Mouse (Mus musculus) forebrain, postnatal 0 days (tissue): ENCODE measurements around the gene Usp7. TPM values are rescaled to one million over a fixed set of nuclear protein-coding genes. Genes with fewer than 3 reads are reported as not detected.

Experiments
- ATAC-seq: fragments of 200-750 bp; cut with Nextera tagmentation; 2 replicates; pipeline ENCODE4 v1.8.0; 2017; ENCODE audit warnings: mild to moderate bottlenecking, moderate library complexity
- DNase-seq: peaks from one replicate; pipeline ENCODE4 v3.0.0-alpha.2; 2015
- H3K27ac ChIP-seq: fragments of 300-500 bp; sonication (generic); 2 replicates; pipeline ENCODE4 v1.5.1; 2014; ENCODE audit warnings: low read depth, mild to moderate bottlenecking, antibody characterized with exemption, low read length, moderate library complexity, mixed read lengths
- H3K27me3 ChIP-seq: fragments of 300-500 bp; sonication (generic); 2 replicates; pipeline ENCODE4 v1.6.1; 2014; ENCODE audit warnings: mild to moderate bottlenecking, low read length, mixed read lengths; ENCODE audit not compliant: insufficient read depth
- H3K36me3 ChIP-seq: fragments of 300-500 bp; sonication (generic); 2 replicates; pipeline ENCODE4 v1.6.1; 2014; ENCODE audit warnings: mild to moderate bottlenecking, moderate library complexity; ENCODE audit not compliant: insufficient read depth
- H3K4me1 ChIP-seq: fragments of 300-500 bp; sonication (generic); 2 replicates; pipeline ENCODE4 v1.6.1; 2014; ENCODE audit warnings: antibody characterized with exemption; ENCODE audit not compliant: insufficient read depth
- H3K4me2 ChIP-seq: fragments of 300-500 bp; sonication (generic); 2 replicates; pipeline ENCODE4 v1.6.1; 2014; ENCODE audit warnings: low read depth, mild to moderate bottlenecking, moderate library complexity
- H3K4me3 ChIP-seq: fragments of 300-500 bp; sonication (generic); 2 replicates; pipeline ENCODE4 v1.5.1; 2014; ENCODE audit warnings: low read depth, low read length, mixed read lengths
- H3K9ac ChIP-seq: fragments of 300-500 bp; sonication (generic); 2 replicates; pipeline ENCODE4 v1.6.1; 2014; ENCODE audit warnings: mild to moderate bottlenecking
- H3K9me3 ChIP-seq: fragments of 300-500 bp; sonication (generic); 2 replicates; pipeline ENCODE4 v1.6.1; 2016; ENCODE audit warnings: low read length
- CTCF ChIP-seq: sonication (generic); IDR thresholded peaks from 2 replicates; pipeline ENCODE4 v1.5.1; 2016; ENCODE audit warnings: antibody characterized with exemption, control low read depth, low read depth
- WGBS: fragments of 180-500 bp; shearing (Covaris S2); extraction: QIAGEN DNeasy Blood & Tissue Kit; methylation state at CpG from one replicate; pipeline ENCODE4 v1.1.7; 2014; 5-methylcytosine and 5-hydroxymethylcytosine counted together
- polyA plus RNA-seq: library from polyadenylated mRNA; unstranded; fragments of >200 nt; fragmentation: Nextera tagmentation; extraction: Ambion mirVana; gene quantifications from 2 replicates; pipeline ENCODE4 v1.2.1, GENCODE M21; 2015
- total RNA-seq: library from RNA; depleted of rRNA; stranded (reverse); fragments of >200 nt; gene quantifications from 2 replicates; pipeline ENCODE4 v1.2.3, GENCODE M21; 2014

Usp7 gene
- total and polyA plus RNA-seq, 2 experiments from 2014 or later: 18.9 to 200 TPM

- WGBS: 84% methylated on average over 16 of the region's 16 CpGs
- H3K27ac ChIP-seq: no peak overlapping the region
These were observed 8.8 kb downstream of the Usp7 start for GRCm38 (mm10) chr16:8783198-8783913.

DNA sequence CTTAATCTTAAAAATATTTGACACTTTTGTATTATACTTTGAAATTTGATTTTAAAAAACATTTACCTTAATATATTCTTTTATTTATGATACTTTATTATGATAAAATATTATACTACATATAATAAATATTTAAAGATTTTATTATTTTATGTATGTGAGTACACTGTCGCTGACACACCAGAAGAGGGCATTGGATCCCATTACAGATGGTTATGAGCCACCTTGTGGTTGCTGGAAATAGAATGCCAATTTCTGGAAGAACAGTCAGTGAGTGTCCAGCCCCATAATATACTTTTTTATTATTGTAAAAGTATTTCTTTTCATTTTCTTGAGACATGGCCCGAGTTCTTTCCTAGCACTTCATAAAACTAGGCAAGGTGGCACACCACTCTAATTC, 10.4 kb downstream of the Usp7 start:
- no peak for TF ChIP-seq CTCF
- WGBS: 91% methylated on average over 2 of the region's 2 CpGs
- H3K27me3 ChIP-seq: no peaks in the 10 kb centered on the region

More at GRCm38 (mm10) chr16:8783198-8783913, 8.8 kb downstream of the Usp7 start:
- Histone ChIP-seq H3K4me1 (no peaks in the 10 kb centered on the region), H3K4me3 (no peak overlapping the region), H3K27me3 (no peaks in the 10 kb centered on the region), H3K4me2 (no peak overlapping the region), H3K36me3 (no peaks in the 10 kb centered on the region), H3K9me3 (no peaks in the 10 kb centered on the region), H3K9ac (no peak overlapping the region)
- no peak for TF ChIP-seq CTCF
- ATAC-seq (no peak), DNase-seq (no peak)

GRCm38 (mm10) chr16:8781191-8781590, 10.9 kb downstream of the Usp7 start:
- Histone ChIP-seq H3K36me3 (no peaks in the 10 kb centered on the region), H3K4me3 (no peak overlapping the region), H3K4me1 (no peaks in the 10 kb centered on the region), H3K4me2 (no peak overlapping the region), H3K9ac (no peak overlapping the region), H3K27ac (no peak overlapping the region), H3K27me3 (no peaks in the 10 kb centered on the region), H3K9me3 (no peaks in the 10 kb centered on the region)
- TF ChIP-seq CTCF: no peak
- ATAC-seq: no peak
- DNase-seq: no peak
- WGBS: 68% methylated on average over 6 of the region's 6 CpGs

More for the DNA sequence above, 10.4 kb downstream of the Usp7 start:
- H3K27ac ChIP-seq: no peak overlapping the region
- no peaks in the 10 kb centered on the region for H3K36me3 ChIP-seq
- no peak overlapping the region for H3K9ac ChIP-seq
- ATAC-seq (no peak), DNase-seq (no peak)
- no peak overlapping the region for H3K4me2 ChIP-seq
- H3K9me3 ChIP-seq: no peaks in the 10 kb centered on the region
- no peak overlapping the region for H3K4me3 ChIP-seq
- no peaks in the 10 kb centered on the region for H3K4me1 ChIP-seq

GRCm38 (mm10) chr16:8780187-8780586, 11.9 kb downstream of the Usp7 start:
- Histone ChIP-seq H3K4me1 (no peaks in the 10 kb centered on the region), H3K9me3 (no peaks in the 10 kb centered on the region), H3K36me3 (no peaks in the 10 kb centered on the region), H3K27me3 (no peaks in the 10 kb centered on the region), H3K4me3 (no peak overlapping the region), H3K9ac (no peak overlapping the region), H3K4me2 (no peak overlapping the region), H3K27ac (no peak overlapping the region)
- no peak for TF ChIP-seq CTCF
- DNase-seq: no peak
- WGBS: 89% methylated on average over 3 of the region's 3 CpGs
- ATAC-seq: no peak

DNA sequence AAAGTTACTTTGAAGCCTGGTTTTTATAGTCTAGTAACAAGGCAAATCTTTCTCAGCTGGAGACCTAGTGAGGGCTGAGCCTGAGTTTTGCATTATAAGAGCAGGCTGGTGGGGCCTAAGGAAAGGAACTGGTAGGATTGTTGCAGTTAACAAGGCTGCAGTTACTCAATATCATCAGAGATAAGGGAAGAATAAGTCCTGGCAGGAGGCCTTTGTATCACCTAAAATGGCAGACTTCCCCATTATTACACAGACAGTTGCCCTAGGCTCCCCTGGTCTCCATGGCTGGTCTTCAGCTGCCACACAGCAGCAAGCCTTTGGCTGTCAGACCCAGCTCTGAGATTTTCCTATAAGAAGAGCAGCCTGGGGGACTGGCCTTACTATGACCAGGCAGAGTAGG, 13.4 kb downstream of the Usp7 start:
- no peak for ATAC-seq

GRCm38 (mm10) chr16:8777202-8777601, 14.9 kb downstream of the Usp7 start:
- no peak for ATAC-seq
- Histone ChIP-seq H3K27me3 (no peaks in the 10 kb centered on the region), H3K9me3 (no peaks in the 10 kb centered on the region), H3K4me1 (no peaks in the 10 kb centered on the region), H3K36me3 (no peaks in the 10 kb centered on the region), H3K27ac (no peak overlapping the region), H3K4me3 (no peak overlapping the region), H3K9ac (no peak overlapping the region), H3K4me2 (no peak overlapping the region)
- DNase-seq: no peak
- no peak for TF ChIP-seq CTCF
- 70% methylated on average over 2 of the region's 2 CpGs for WGBS

More for the DNA sequence above, 13.4 kb downstream of the Usp7 start:
- Histone ChIP-seq H3K36me3 (no peaks in the 10 kb centered on the region), H3K4me1 (no peaks in the 10 kb centered on the region), H3K9me3 (no peaks in the 10 kb centered on the region), H3K4me2 (no peak overlapping the region), H3K9ac (no peak overlapping the region), H3K4me3 (no peak overlapping the region), H3K27ac (no peak overlapping the region), H3K27me3 (no peaks in the 10 kb centered on the region)
- no peak for DNase-seq
- no peak for TF ChIP-seq CTCF

DNA sequence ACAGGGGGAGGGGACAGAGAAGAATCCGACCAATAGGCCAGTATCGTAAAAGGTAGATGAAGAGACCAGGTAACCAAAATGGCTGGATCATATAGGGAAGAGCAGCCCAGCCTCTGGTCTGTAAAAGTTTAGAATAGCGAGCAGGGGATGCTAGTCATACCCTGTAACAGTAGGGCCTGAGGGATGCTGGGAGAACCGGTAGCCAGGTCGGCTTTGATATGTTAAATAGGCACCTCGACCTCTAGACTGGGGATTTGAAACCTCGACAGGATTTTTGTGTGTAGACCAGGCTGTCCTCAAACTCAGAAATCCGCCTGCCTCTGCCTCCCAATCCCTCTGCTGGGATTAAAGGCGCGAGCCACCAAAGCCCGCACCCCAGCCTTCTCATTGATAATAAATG, 15.5 kb downstream of the Usp7 start:
- ATAC-seq (no peak), DNase-seq (no peak)
- no peak overlapping the region for H3K4me3 ChIP-seq
- 93% methylated on average over 11 of the region's 11 CpGs for WGBS
- no peaks in the 10 kb centered on the region for H3K4me1 ChIP-seq
- H3K27ac ChIP-seq: no peak overlapping the region
- H3K36me3 ChIP-seq: no peaks in the 10 kb centered on the region
- H3K4me2 ChIP-seq: no peak overlapping the region
- no peak for TF ChIP-seq CTCF
- H3K9ac ChIP-seq: no peak overlapping the region
- H3K9me3 ChIP-seq: no peaks in the 10 kb centered on the region
- H3K27me3 ChIP-seq: no peaks in the 10 kb centered on the region
